Mouse (Mus musculus) gonadal fat pad, adult 2 months (tissue): Measurements from ENCODE around the gene Tram1l1. TPM values are rescaled to one million over a fixed set of nuclear protein-coding genes. Genes with fewer than 3 reads are reported as not detected.
"Not testable (repeated sequence)": the region's sequence is repeated elsewhere in the genome, so short reads cannot be mapped to it uniquely, and the experiment has no call there.

Experiments used
- DNase-seq: peaks from one replicate; pipeline ENCODE4 v3.0.0-alpha.2; 2012; ENCODE audit warnings: low read depth
- polyA plus RNA-seq: library from polyadenylated mRNA; depleted of rRNA; stranded (reverse); fragments of >200 nt; gene quantifications from 2 replicates; pipeline ENCODE4 v1.2.3, GENCODE M21; 2012; rRNA removed

The Tram1l1 gene
- 0.11 and 0.16 TPM in 2 replicates for polyA plus RNA-seq

DNA sequence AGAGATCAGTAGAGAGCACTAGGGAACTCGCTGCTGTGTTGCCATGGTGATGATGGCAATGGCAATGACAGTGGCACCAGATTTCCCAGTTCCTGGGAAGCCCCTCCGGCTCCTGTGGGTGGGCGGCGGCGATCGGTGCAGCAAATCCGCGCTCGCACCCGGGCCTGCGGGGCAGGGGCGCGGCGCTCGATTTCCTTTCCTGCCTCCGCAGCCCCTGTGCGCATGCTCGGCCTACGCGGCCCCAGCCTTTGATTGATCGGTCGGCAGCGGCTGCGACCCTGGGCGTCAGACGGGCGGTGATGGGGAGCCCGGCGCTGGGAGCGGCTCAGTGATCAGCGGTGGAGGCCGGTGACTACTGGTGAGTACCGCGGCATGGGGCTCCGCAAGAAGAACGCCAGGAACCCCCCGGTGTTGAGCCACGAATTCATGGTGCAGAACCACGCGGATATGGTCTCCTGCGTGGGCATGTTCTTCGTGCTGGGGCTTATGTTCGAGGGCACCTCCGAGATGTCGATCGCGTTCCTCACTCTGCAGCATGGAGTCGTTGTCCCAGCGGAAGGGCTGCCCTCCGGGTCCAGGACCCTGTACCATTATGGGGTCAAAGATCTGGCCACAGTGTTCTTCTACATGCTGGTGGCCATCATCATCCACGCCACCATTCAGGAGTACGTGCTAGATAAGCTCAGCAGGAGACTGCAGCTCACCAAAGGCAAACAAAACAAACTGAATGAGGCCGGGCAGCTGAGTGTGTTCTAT, at the start of gene Tram1l1:
Gene Tram1l1 (plus strand): TSS at position 35 of the 756 bp plus-strand sequence.
- DNase-seq: no peak

DNA sequence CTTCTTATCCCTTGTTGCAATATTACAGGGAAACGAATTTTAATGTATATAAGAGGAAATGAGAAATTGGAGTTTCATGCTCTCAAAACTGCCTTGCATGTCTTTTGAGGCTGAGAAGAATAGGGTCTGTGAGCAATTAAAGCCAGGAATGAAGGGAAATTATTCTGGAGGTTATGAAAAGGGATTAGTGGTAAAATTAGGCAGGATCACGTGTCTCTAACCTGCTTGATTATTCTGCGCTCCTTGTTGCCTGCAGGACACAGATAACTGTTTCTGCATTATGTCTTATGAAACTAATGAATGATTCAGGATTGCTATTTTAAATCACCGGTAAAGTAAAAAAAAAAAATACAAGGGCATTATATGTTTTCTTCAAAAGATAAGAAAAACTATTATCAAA, 49.4 kb upstream of the Tram1l1 start:
- no peak for DNase-seq

DNA sequence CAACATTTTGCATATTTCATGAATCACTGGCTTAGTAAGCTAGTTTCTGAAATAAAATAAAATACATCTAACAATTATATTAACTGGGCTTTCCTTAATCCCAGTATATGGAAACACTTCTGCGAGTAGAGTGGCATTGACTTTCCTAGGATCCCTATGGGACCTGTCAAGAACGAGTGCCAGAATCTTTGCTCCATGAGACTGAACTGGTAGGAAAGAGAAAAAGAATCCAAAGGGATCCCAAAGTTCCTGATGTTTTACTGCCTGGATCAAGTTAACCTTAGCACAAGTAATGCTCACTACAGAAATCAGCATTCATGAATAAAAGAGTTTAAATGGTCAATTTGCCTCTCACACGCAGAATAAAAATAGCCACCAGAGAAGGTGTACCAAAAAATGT, 49.0 kb upstream of the Tram1l1 start:
- DNase-seq: no peak

DNA sequence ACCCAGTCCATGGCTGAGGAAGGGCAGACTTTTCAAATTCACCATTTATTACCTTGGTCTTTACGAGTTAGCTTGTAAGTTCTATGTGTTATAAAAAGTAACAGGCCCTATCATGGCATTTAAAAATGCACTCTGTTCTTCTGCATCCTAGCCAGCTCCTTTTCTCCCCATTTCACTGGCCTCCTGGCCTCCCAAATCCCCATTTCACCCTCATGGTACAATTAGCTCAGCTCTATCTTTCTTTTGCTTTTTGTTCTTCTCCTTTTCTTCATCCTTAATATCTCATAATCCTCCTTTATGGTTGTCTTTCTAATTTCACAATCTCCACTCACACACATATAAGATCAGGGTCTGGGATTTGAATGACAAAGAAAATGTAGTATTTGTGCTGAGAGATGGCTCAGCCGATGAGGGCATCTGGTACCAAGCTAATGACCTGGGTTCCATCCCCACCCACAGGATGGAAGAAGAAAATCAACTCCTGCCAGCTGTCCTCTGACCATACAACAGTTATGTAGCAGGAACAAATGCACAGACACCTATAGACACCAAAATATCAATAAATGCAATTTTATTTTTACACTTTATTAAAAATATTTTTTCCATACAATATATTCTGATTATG, 48.1 kb upstream of the Tram1l1 start:
- no peak for DNase-seq

DNA sequence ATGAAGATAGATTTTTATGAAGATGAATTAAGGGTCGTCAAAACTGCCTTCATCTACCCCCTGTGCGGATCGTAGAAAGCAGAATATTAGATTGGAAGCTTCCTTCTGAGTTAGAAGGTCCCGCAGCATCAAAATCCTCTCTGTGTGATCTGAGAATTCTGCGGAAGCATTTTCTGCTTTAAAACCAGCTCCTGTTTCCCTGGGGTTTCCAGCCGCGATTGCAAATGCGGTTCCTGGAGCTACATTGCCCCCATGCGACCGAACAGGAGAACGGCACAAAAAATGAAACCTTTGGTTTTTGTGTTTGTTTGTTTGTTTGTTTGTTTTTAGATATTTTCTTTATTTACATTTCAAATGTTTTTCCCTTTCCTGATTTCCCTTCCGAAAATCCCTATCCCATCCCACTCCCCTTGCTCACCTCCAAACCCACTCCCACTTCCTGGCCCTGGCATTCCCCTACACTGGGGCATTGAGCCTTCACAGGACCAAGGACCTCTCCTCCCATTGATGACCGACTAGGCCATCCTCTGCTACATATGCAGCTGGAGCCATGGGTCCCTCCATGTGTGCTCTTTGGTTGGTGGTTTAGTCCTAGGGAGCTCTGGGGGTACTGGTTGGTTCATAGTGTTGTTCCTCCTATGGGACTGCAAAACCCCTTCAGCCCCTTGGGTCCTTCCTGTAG, 45.6 kb upstream of the Tram1l1 start:
- not testable (repeated sequence) for DNase-seq

DNA sequence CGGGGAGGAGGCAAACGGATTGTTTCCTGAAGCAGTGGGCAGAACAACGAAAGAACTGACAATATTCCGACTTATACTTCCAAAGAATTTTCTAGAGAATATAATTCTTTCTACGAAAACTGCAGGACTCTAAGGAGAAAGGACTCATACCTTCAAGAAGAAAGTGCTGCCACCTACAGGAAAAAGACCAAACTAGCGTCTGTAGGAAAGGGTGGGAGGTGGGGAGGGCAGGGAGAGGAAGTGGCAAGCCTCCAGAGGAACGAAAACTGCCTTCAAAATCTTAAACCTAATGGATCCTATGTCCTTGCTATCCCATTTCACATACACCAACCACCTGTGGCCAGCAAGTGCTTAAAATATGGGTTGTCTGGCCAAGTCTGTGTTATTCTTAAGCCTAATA, 31.7 kb upstream of the Tram1l1 start:
- not testable (repeated sequence) for DNase-seq

DNA sequence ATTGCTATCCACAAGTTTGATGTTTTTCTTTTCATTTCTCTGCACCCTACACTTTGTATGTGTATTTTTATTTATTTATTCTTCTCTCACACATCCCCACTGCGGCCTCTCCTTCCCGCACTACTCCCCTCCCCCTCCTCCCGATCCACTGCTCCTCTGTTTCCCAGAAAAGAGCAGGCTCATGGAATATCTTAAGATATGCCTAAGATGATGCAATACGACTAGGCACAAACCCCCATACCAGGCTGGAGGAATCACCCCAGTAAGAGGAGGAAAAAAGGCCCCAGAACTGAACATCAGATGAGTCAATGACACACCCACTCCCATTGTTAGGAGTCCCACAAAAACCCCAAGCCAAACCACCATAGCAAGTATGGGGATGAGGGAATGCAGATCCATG, 1.4 kb upstream of the Tram1l1 start:
- DNase-seq: no peak

DNA sequence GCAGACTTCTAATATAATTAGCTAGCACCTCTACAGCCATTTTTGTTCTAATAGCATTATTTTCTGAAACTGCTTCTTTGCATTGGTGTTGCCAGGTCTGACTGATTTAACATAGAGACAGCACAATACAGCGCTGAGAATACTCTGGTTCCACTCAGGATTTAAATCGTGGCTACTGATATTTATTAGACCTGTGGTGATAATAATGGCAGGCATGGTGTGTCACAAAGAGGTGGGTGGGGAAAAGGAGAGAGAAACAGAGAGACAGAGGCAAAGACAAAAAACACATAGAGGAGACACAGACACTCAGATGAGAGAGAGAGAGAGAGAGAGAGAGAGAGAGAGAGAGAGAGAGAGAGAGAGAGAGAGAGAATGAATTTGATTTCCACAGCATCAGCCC, 257 bp upstream of the Tram1l1 start:
- no peak for DNase-seq

DNA sequence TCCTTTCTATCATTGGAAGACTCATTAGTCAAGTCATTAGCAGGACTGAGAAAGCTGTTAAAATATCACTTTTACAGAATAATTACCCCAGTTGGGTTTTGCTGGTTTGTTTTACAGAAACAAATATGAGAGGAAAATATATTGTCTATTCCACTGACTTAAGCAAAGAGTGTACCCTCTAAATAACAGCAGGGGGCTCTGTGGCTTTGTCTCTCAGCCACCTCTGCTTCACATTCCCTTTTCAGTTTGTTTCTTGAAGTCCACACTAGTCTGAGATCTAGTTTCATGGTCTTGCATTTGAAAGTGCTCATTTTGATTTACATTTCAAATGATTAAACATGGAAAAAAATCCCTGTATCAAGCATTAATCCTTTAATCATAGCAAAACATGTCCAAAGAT, 25.8 kb downstream of the Tram1l1 start:
- no peak for DNase-seq

DNA sequence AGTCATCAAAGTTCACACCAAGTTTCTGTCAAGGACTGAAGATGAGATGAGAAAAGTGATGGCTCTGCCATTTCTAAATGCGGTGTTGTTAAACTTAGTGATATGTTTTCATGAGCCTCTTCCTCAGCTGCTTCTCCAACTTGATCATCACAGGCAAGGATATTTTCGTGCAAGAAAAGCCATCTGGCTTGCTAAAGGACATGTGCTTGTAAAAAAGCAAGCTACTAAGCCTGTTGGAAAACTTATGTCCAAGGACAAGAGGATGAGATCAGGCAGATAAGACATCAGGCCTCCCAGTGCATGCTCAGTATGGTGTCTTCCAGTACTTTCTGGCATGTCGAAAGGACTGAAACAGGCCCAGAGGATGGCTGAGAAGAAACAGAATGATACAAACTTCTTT, 36.9 kb downstream of the Tram1l1 start:
- DNase-seq: no peak

DNA sequence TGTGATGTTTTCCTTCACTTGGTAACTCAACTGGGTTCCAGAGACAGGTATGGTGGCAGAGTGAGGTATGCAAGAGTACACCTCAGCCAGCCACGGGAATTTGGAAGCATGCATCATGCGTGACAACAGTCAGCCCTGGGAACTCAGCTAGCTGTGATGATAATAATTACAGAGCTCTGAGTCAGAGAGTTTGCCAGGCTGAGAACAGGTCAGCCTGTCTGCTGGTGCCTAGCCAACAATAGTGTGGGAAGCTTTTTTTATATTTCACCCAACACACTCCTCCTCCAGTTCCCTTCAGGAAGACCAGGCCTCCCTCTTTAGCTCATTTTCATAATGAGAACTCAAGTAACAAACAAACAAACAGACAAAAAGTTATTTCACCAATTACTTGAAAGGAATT, 51.4 kb downstream of the Tram1l1 start:
- no peak for DNase-seq

Other genes with a start within 250 kb of the Tram1l1 start
- gene 1700006A11Rik, start 105.2 kb downstream of the Tram1l1 start, polyA plus RNA-seq: not detected in 2 replicates